Mouse (Mus musculus) MEL (cell line): Measurements from ENCODE around the gene Abca3. TPM values are rescaled to one million over a fixed set of nuclear protein-coding genes. Genes with fewer than 3 reads are reported as not detected.

Source experiments
- DNase-seq: peaks from one replicate; pipeline ENCODE4 v3.0.0; 2011; ENCODE audit warnings: low read depth, low spot score
- H3K27ac ChIP-seq: 2 replicates; pipeline ENCODE4 v1.5.1; 2012; ENCODE audit warnings: low read depth, mild to moderate bottlenecking, control low read depth, low read length, moderate library complexity; ENCODE audit not compliant: control insufficient read depth
- H3K27me3 ChIP-seq, 2 experiments: fragments of 150-350 bp in 1 of 2; sonication (generic) in 1 of 2; 2 replicates each; pipeline ENCODE4 v1.6.1; 2012; ENCODE audit warnings: low read length in 2 of 2, mild to moderate bottlenecking in 2 of 2, improper control_type of control experiment in 1 of 2, moderate library complexity in 1 of 2; ENCODE audit not compliant: insufficient read depth in 2 of 2, control insufficient read depth in 1 of 2
- H3K36me3 ChIP-seq, 2 experiments: 2 replicates each; pipeline ENCODE4 v1.6.1; 2012 to 2014; ENCODE audit warnings: low read length in 2 of 2, improper control_type of control experiment in 1 of 2, inconsistent platforms in 1 of 2, mild to moderate bottlenecking in 1 of 2; ENCODE audit not compliant: insufficient read depth in 2 of 2, control insufficient read depth in 1 of 2
- H3K4me1 ChIP-seq, 2 experiments: fragments of 150-350 bp in 1 of 2; sonication (generic) in 1 of 2; 2 replicates each; pipeline ENCODE4 v1.6.1; 2012; ENCODE audit warnings: low read length in 2 of 2, improper control_type of control experiment in 1 of 2, mild to moderate bottlenecking in 1 of 2; ENCODE audit not compliant: insufficient read depth in 2 of 2, control insufficient read depth in 1 of 2
- H3K4me3 ChIP-seq, 2 experiments: fragments of 150-350 bp in 1 of 2; sonication (generic) in 1 of 2; 2 replicates each; pipeline ENCODE4 v1.5.1; 2012; ENCODE audit warnings: low read depth in 2 of 2, low read length in 2 of 2, mild to moderate bottlenecking in 2 of 2, moderate library complexity in 2 of 2, control low read depth in 1 of 2, improper control_type of control experiment in 1 of 2; ENCODE audit not compliant: control insufficient read depth in 1 of 2, insufficient read depth in 1 of 2
- H3K79me2 ChIP-seq: 2 replicates; pipeline ENCODE4 v1.6.1; 2012; ENCODE audit warnings: mild to moderate bottlenecking, low read length, moderate library complexity; ENCODE audit not compliant: control insufficient read depth, poor library complexity, insufficient read depth
- H3K9ac ChIP-seq: 2 replicates; pipeline ENCODE4 v1.6.1; 2012; ENCODE audit warnings: low read depth, mild to moderate bottlenecking, control low read depth, low read length, moderate library complexity; ENCODE audit not compliant: control insufficient read depth, poor library complexity, severe bottlenecking
- H3K9me3 ChIP-seq: fragments of 150-350 bp; sonication (generic); replicated peaks from 2 replicates; pipeline ENCODE4 v1.6.1; 2012; ENCODE audit warnings: mild to moderate bottlenecking, low read length, improper control_type of control experiment, moderate library complexity; ENCODE audit not compliant: insufficient read depth
- BHLHE40 ChIP-seq: IDR thresholded peaks from 2 replicates; pipeline ENCODE4 v1.6.1; 2012; ENCODE audit warnings: low read depth, mild to moderate bottlenecking, inconsistent platforms, low read length, improper control_type of control experiment, borderline replicate concordance
- CHD1 ChIP-seq: IDR thresholded peaks from 2 replicates; pipeline ENCODE4 v1.6.1; 2012; ENCODE audit warnings: low read depth, mild to moderate bottlenecking, inconsistent platforms, low read length, improper control_type of control experiment
- CTCF ChIP-seq, 3 experiments: IDR thresholded peaks in 2 of 3; conservative IDR thresholded peaks in 1 of 3; 2 replicates each; pipeline ENCODE4 v1.5.1; 2011 to 2012; ENCODE audit warnings: low read length in 3 of 3, low read depth in 2 of 3, mild to moderate bottlenecking in 2 of 3, improper control_type of control experiment in 1 of 3, inconsistent platforms in 1 of 3, mixed read lengths in 1 of 3, moderate library complexity in 1 of 3; ENCODE audit not compliant: control insufficient read depth in 1 of 3, insufficient read depth in 1 of 3, poor library complexity in 1 of 3, severe bottlenecking in 1 of 3
- E2F4 ChIP-seq: IDR thresholded peaks from 2 replicates; pipeline ENCODE4 v1.6.1; 2011; ENCODE audit warnings: low read depth, low read length, improper control_type of control experiment, borderline replicate concordance
- ELF1 ChIP-seq: IDR thresholded peaks from 2 replicates; pipeline ENCODE4 v1.6.1; 2014; ENCODE audit warnings: low read depth, mild to moderate bottlenecking, inconsistent platforms, low read length, improper control_type of control experiment, moderate library complexity
- ETS1 ChIP-seq: IDR thresholded peaks from 2 replicates; pipeline ENCODE4 v1.6.1; 2012; ENCODE audit warnings: low read depth, mild to moderate bottlenecking, inconsistent platforms, low read length, improper control_type of control experiment, moderate library complexity
- GATA1 ChIP-seq: IDR thresholded peaks from 2 replicates; pipeline ENCODE4 v1.6.1; 2011; ENCODE audit warnings: low read depth, low read length, improper control_type of control experiment
- MAFK ChIP-seq: IDR thresholded peaks from 2 replicates; pipeline ENCODE4 v1.6.1; 2011; ENCODE audit warnings: low read depth, mild to moderate bottlenecking, low read length, improper control_type of control experiment, borderline replicate concordance
- MXI1 ChIP-seq: IDR thresholded peaks from 2 replicates; pipeline ENCODE4 v1.6.1; 2011; ENCODE audit warnings: mild to moderate bottlenecking, low read depth, low read length, improper control_type of control experiment
- MYB ChIP-seq: IDR thresholded peaks from 2 replicates; pipeline ENCODE4 v1.6.1; 2011; ENCODE audit warnings: mild to moderate bottlenecking, low read depth, low read length, improper control_type of control experiment
- MYC ChIP-seq: IDR thresholded peaks from 2 replicates; pipeline ENCODE4 v1.6.1; 2011; ENCODE audit warnings: low read depth, mild to moderate bottlenecking, low read length, improper control_type of control experiment, moderate library complexity
- NELFE ChIP-seq: IDR thresholded peaks from 2 replicates; pipeline ENCODE4 v1.6.1; 2011; ENCODE audit warnings: low read depth, low read length, improper control_type of control experiment
- NRF1 ChIP-seq: IDR thresholded peaks from 2 replicates; pipeline ENCODE4 v1.6.1; 2014; ENCODE audit warnings: low read depth, mild to moderate bottlenecking, inconsistent platforms, low read length, improper control_type of control experiment, moderate library complexity; ENCODE audit not compliant: poor library complexity, insufficient read depth, severe bottlenecking
- POLR2AphosphoS2 ChIP-seq: IDR thresholded peaks from 2 replicates; pipeline ENCODE4 v1.6.1; 2011; ENCODE audit warnings: low read length, improper control_type of control experiment
- RAD21 ChIP-seq: IDR thresholded peaks from 2 replicates; pipeline ENCODE4 v1.6.1; 2011; ENCODE audit warnings: mild to moderate bottlenecking, low read depth, low read length, improper control_type of control experiment
- RCOR1 ChIP-seq: IDR thresholded peaks from 2 replicates; pipeline ENCODE4 v1.6.1; 2012; ENCODE audit warnings: low read depth, mild to moderate bottlenecking, inconsistent platforms, low read length, improper control_type of control experiment
- SIN3A ChIP-seq: IDR thresholded peaks from 2 replicates; pipeline ENCODE4 v1.6.1; 2012; ENCODE audit warnings: low read length, improper control_type of control experiment, inconsistent platforms
- SMC3 ChIP-seq: IDR thresholded peaks from 2 replicates; pipeline ENCODE4 v1.6.1; 2011; ENCODE audit warnings: low read depth, low read length, improper control_type of control experiment
- TAL1 ChIP-seq: IDR thresholded peaks from 2 replicates; pipeline ENCODE4 v1.6.1; 2012; ENCODE audit warnings: mild to moderate bottlenecking, inconsistent platforms, low read length, moderate library complexity, mixed read lengths
- polyA plus RNA-seq, 2 experiments: library from polyadenylated mRNA; stranded (reverse) in 1 of 2; unstranded in 1 of 2; fragments of >175 nt in 1 of 2; fragments of >200 nt in 1 of 2; gene quantifications; 2 replicates each; pipeline versions ENCODE4 v1.2.1 to v1.2.4; 2012; ENCODE audit warnings: low replicate concordance in 2 of 2, low read depth in 1 of 2; ENCODE audit not compliant: insufficient read length in 2 of 2, insufficient read depth in 1 of 2, missing spikeins in 1 of 2
- total RNA-seq: library from RNA; depleted of rRNA; stranded (reverse); fragments of 300-350 nt; gene quantifications from 2 replicates; pipeline ENCODE4 v1.2.3, GENCODE M21; 2012

Abca3 gene
- total and polyA plus RNA-seq, 3 experiments: 32.4 to 37.1 (median 36.6) TPM

- H3K4me3 ChIP-seq: no peak overlapping the region
- H3K4me1 ChIP-seq: peaks cover 0 to 8% of the 10 kb centered on the region in 2 experiments; a peak in 3 of 4 replicates
- H3K79me2 ChIP-seq: peaks cover 26% of the 10 kb centered on the region
- DNase-seq: no peak
- H3K27me3 ChIP-seq: no peaks in the 10 kb centered on the region
- H3K36me3 ChIP-seq: peaks cover 7 to 13% of the 10 kb centered on the region in 2 experiments
- no peak overlapping the region for H3K27ac ChIP-seq
- H3K9ac ChIP-seq: no peak overlapping the region
- H3K9me3 ChIP-seq: no peaks in the 10 kb centered on the region
- TF ChIP-seq NRF1: no peak
- no peak for TF ChIP-seq ELF1
- TF ChIP-seq TAL1: no peak
- no peak for TF ChIP-seq SMC3
- no peak for TF ChIP-seq POLR2AphosphoS2
- no peak for TF ChIP-seq MAFK
- no peak for TF ChIP-seq CHD1
- no peak for TF ChIP-seq RAD21
- TF ChIP-seq MXI1: no peak
- no peak for TF ChIP-seq CTCF (IDR thresholded peaks at IDR 0.05 in 2 of 3, conservative IDR thresholded peaks at IDR 0.05 in 1 of 3; ENCODE audit: control insufficient read depth in 1 of 3, insufficient read depth in 1 of 3, low read depth in 2 of 3, low read length in 3 of 3, poor library complexity in 1 of 3, severe bottlenecking in 1 of 3)
- TF ChIP-seq ETS1: no peak
- no peak for TF ChIP-seq BHLHE40
- no peak for TF ChIP-seq NELFE
- TF ChIP-seq RCOR1: no peak
- TF ChIP-seq MYB: no peak
- no peak for TF ChIP-seq GATA1
- TF ChIP-seq SIN3A: no peak
- TF ChIP-seq MYC: no peak
Observed at GRCm38 (mm10) chr17:24359903-24360302, 8.2 kb downstream of the Abca3 start.

GRCm38 (mm10) chr17:24360841-24361240, 9.1 kb downstream of the Abca3 start:
- DNase-seq: no peak
- H3K4me3 ChIP-seq: no peak overlapping the region
- 0 out of 4 replicates have a peak, but pooled peaks cover 0 to under 1% of the 10 kb centered on the region in 2 experiments for H3K4me1 ChIP-seq
- no peak overlapping the region for H3K27ac ChIP-seq
- H3K9ac ChIP-seq: no peak overlapping the region
- H3K27me3 ChIP-seq: no peaks in the 10 kb centered on the region
- no peaks in the 10 kb centered on the region for H3K9me3 ChIP-seq
- H3K36me3 ChIP-seq: peaks cover 0 to 16% of the 10 kb centered on the region in 2 experiments; a peak in 2 of 4 replicates
- TF ChIP-seq E2F4: no peak
- no peak for TF ChIP-seq ETS1
- H3K79me2 ChIP-seq: peaks cover 18% of the 10 kb centered on the region
